Mouse (Mus musculus) brain, embryonic 14.5 days (tissue): Measurements from ENCODE around the gene Adh1. TPM values are rescaled to one million over a fixed set of nuclear protein-coding genes. Genes with fewer than 3 reads are reported as not detected.
A peak's percentile ranks its signal among the peaks of the same experiment; 100 is the strongest.

Experiments used
- DNase-seq: peaks from one replicate; pipeline ENCODE4 v3.0.0-alpha.2; 2011; ENCODE audit warnings: low read depth
- CTCF ChIP-seq: fragments of 200-500 bp; IDR thresholded peaks from 2 replicates; pipeline ENCODE4 v1.5.1; 2012; ENCODE audit warnings: inconsistent platforms, mild to moderate bottlenecking, moderate library complexity, borderline replicate concordance; ENCODE audit not compliant: insufficient read depth, insufficient read length; ENCODE audit errors: extremely low read depth
- POLR2A ChIP-seq: fragments of 200-500 bp; IDR thresholded peaks from 2 replicates; pipeline ENCODE4 v1.6.1; 2012; ENCODE audit warnings: mild to moderate bottlenecking, inconsistent platforms, borderline replicate concordance; ENCODE audit not compliant: poor library complexity, insufficient read depth, insufficient read length, severe bottlenecking; ENCODE audit errors: extremely low read depth
- polyA plus RNA-seq: library from polyadenylated mRNA; depleted of rRNA; stranded (reverse); fragments of >200 nt; gene quantifications from 2 replicates; pipeline ENCODE4 v1.2.3, GENCODE M21; 2012

Adh1 gene
- polyA plus RNA-seq, 1 experiment: 1.5 TPM

DNA sequence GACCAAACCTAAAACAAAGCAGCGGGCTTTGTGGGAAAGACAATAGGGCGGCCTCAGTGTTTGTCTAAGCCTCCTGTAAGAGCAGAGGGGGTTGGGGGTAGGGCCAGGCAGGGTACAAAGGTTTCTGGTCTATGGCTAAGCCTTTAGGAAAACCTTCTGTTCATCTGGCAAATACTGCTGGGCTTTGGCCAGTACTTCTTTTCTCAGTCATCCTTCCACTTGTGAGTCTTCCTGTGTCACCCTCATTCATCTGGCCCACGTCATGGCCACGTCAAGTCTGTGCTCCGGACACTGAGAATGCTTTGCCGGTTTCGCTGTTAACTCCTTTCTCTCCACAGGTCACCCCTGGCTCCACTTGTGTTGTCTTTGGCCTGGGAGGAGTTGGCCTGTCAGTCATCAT is 34.9 kb upstream of the Adh1 start:
- DNase-seq: no peak
- TF ChIP-seq CTCF (no peak), POLR2A (no peak)

DNA sequence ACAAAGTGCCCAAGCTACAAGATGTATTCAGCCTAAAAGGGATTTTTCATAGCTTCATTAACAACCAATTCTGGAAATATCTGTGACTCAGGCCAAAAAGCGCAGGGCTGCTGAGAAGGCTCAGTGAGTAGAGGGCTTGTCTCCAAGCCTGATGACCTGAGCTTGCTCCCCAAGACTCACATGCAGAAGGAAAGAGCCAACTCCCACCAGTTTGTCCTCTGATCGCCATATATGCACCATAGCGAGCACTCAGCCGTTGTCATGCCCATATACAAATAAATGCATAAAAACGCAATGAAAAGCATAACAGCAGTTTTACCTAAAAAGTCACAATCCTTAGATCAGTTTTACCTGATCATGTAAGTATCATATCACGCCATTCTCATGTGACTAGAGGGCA is 34.3 kb upstream of the Adh1 start:
- TF ChIP-seq CTCF (no peak), POLR2A (no peak)
- DNase-seq: no peak

DNA sequence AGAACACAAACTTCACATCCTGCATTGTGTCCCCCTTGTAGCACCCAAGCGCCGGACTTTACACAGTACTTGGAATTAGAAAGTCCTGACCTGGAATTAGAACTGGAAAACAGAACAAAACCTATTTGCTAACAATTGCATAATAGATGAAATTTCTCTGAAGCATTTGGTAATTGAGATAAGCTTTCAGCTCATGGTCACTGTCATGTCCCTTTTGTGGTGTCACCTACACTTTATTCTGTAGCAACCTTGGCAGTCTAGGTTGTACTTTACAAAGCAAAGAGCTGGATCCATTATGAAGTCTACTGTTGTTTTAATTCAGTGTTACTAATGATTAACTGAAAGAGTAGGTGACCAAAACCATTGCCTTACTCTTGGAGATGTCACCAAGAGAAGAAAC is 33.7 kb upstream of the Adh1 start:
- TF ChIP-seq POLR2A (no peak), CTCF (no peak)
- no peak for DNase-seq

DNA sequence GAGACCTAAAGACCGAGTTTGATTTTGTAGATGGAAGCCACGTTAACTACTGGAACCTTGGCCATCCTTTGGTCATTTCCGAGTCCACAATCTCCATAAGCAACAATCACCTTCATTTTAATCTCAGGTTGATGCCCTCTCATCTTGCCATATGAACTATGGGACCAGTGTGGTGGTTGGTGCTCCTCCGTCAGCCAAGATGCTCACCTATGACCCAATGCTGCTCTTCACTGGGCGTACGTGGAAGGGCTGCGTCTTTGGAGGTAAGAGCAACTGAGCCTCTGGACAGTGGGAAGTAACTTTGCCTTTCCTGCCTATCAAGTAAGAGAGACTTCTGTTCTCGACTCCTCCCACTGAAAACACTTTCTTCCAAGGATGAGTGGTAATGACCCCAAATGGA is 33.0 kb upstream of the Adh1 start:
- DNase-seq: no peak
- no peak for TF ChIP-seq POLR2A
- no peak for TF ChIP-seq CTCF

DNA sequence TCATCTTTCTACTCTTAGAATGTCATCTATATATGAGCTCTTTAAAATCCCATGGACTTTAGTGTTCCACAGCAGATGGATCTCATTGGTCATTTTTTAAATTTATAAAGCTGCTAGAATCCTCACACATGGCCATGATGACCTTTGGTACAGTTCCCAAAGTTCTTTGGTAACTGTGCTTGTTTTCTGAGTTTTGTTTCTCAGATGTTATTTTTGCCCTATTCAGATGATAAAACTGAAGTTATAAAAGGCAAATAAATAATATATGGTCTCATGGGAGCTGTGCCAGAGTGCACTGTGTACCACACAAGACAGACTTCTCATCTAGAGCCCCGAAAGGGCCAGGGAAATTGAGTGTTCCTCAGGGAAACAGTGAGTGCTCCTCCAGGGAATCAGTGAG is 31.3 kb upstream of the Adh1 start:
- no peak for DNase-seq
- TF ChIP-seq CTCF (no peak), POLR2A (no peak)

DNA sequence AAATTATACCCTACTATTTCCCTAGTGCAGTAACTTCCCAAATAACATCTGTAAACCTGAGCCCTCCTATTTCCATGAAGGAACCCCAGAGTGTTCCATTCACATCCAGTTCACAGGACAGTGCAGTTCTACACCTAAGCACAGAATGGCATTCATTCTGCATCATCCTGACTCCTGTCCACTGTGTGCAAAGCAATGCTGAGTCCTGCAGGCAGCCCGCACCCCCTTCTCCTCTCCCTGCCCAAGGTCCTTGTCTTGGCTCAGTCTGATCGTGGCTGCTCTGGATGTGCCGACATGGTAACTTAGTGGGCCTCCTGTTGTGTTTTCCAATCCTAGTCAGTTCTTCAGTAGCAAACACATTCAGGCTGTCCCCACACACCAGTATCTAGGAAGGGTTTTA is 30.5 kb upstream of the Adh1 start:
- no peak for TF ChIP-seq CTCF
- no peak for TF ChIP-seq POLR2A
- no peak for DNase-seq

DNA sequence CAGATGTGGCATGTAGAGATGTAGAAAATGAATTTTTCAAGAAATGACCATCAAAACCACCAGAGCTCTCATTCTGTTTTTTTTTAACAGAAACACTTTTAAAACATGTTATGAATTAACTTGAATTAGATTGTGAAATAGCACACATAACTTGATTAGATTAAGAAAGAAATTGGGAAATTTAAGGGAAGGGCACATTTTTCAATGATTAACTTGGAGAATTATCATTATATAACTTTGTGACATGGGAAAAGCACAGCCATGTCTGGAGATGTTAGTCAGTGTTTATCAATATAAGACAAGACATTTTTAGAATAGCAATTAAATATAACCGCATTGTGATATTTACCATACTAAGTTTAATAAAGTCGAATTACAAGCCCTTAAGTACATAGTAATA is 29.3 kb upstream of the Adh1 start:
- TF ChIP-seq CTCF: no peak
- no peak for TF ChIP-seq POLR2A
- no peak for DNase-seq

DNA sequence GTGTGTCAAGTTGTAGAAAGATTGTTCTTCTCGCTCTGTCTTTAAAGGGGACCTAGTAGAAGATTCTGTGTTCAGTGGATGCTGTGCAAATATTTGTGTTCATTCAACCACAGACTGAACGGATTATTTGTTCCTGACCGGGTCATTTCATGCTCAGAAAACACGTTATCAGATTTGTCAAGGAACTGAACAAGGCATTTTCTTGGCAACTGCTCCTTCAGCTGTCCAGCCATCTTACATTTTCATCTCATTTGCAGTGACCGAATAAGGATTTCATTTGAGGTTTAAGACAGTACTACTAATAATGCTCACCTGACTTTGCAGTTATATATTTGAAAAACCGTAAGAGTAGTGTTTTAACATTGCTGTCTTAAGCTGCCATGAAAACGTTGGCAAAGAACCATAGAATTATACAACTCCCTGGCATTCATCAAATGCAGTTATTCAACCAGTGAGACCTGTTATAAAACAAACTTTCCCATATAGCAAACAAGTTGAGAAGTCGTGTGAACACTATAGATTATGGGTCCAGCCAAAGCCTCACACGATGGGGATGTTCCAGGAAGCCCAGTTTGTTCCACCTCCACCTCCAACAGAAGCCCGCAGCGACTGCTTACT is 24.1 kb upstream of the Adh1 start:
- TF ChIP-seq CTCF (no peak), POLR2A (no peak)
- DNase-seq: no peak

DNA sequence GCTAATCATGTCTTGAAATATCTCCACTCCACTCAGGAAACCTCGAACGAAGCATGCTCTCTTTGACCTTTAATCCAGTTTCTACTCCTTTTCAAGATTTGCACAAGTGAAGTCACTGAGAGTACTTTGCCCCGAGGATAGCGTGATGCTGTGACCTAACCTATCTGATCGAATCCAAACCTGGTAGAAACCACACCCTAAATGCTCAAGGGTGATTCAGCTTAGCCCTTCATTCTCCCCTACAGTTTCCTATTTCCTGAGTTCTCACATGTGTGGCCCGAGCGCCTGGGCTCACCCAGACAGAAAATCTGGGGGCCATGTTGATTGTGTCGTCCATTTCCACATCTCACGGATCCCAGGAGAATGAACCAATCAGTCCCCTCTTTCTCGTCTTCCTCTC is 22.7 kb upstream of the Adh1 start:
- TF ChIP-seq CTCF (no peak), POLR2A (no peak)
- no peak for DNase-seq

DNA sequence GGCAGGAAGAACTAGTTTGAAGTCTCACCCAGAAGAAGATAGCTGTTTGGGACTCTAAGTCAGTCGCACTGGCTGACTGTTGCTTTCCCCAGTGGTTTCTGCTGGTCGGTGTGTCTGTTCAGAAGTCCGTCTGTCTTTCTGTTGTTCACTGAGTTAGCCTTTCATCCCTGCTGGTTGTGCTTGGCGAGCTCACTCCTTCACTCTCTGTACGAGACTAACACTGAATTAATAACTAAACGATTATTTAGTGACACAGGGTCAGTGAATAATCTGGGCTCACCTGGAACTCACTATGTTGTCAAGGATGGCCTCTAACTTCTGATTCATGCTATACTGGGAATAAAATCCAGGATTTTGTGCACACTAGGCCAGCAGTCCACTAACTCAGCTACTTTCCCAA is 21.3 kb upstream of the Adh1 start:
- DNase-seq: no peak

DNA sequence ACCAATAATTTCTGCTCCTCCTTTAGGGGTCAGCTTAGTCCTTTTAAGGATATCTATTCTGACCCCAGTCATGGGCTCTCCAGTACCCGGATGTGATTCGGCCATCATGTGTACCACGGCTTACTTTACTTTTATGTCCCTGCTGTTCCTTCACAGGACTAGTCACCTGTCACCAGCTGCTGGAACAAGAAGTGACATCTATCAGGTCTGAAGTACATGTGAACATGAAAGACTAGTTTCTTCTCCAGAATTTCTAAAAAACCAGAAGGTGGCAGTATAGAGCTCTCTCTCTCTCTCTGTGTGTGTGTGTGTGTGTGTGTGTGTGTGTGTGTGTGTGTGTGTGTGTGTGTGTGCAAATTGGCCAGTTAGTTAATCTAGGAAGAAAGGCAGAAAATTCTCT is 20.4 kb upstream of the Adh1 start:
- TF ChIP-seq POLR2A: no peak
- no peak for TF ChIP-seq CTCF
- DNase-seq: peak; percentile 55

More for the DNA sequence above, 21.3 kb upstream of the Adh1 start:
- no peak for TF ChIP-seq POLR2A
- TF ChIP-seq CTCF: no peak

DNA sequence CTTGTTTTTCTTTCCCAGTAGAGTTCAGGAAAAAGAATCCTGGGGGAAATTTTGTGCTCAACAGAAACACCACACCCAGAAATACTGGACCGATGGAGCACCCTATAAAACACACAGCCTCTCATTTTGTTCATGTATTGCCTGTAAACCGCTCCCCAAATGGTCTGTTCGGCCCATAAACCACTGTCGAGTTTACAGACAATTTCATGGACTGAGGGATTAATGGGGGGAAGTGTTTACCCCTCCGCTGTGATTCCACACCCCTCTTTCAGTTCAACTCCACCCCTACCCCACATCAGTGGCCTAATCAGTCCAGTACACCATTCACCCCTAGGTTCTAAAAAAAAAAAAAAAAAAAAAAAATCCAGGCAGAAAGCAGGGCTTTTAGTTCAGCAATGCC is 19.8 kb upstream of the Adh1 start:
- no peak for DNase-seq
- TF ChIP-seq POLR2A: no peak
- TF ChIP-seq CTCF: no peak

DNA sequence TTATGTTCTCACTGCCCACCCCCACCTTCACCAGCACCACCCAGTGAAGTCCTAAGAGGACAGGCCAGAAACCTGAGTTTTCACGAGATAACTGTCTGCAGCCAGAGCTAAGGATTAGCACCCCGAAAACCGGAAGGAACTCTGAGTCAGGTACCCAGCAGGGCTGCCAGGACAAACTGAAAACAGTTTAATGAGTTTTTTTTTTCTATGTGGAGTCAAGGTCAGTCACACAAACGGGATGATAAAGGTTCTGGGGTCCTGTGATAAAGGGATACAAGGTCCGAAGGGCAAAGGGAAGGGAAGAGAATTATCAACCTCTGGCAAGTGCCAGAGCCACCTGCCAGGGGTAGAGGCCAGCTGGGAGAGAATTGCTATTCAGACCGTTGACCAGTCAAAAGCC is 19.4 kb upstream of the Adh1 start:
- TF ChIP-seq POLR2A: no peak
- TF ChIP-seq CTCF: no peak
- no peak for DNase-seq
